Mouse (Mus musculus): ENCODE measurements around the gene Pgs1.

DNA sequence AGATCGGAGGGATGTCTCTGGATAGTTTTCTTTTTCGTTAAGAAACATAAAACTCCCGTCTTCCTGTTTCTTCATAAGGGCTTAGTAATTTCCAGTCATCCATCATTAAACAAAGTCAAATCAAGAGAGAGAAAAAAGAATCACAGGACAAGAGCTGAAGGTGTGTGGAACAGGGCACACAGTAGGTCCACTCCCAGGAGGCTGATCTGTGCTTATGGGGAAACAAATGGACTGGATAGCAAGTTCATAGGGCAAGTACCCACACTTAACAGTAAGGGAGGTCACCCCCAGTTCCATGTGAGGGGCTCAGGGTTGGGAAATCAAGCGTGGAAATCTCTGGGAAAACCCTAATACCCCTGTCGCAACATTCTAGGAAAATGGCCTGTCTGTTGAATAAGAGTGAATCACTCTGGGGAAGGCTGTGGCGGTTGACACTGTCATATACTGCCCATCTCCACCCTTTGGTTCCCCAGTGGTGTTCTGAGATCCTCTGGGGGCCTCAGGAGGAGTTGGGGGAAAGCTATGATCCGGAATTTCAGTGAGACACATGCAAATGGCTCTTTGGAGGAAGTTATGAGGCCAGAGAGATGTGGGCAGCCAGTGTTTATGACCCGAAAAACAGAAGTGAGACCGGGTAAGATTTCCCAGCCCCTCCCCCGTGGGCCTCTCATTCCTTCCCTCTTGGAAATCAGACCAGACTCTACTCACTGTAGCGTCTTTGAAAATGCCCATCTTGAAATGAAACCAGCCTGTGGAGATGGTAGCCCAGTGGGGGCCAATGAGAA lies 39.7 kb upstream of the Pgs1 start:
- TF ChIP-seq CTCF (IDR thresholded peaks at IDR 0.05; ENCODE audit: borderline replicate concordance, control insufficient read depth, extremely low read depth, insufficient read depth, low read length, poor library complexity) = no peak
- no peak for TF ChIP-seq POLR2A (IDR thresholded peaks at IDR 0.05; ENCODE audit: control insufficient read depth, extremely low read depth, insufficient read depth, low read length, poor library complexity)

Measured in thymus, adult 2 months (tissue).